Mouse (Mus musculus): ENCODE data around the gene Aldh9a1.

GRCm38 (mm10) chr1:167379751-167380150 is 30.0 kb downstream of the Aldh9a1 start:
- TF ChIP-seq USF1 (IDR thresholded peaks at IDR 0.05; ENCODE audit: low read depth): no peak
- no peak for TF ChIP-seq POLR2A (IDR thresholded peaks at IDR 0.05; ENCODE audit: insufficient read length, low read depth)
- TF ChIP-seq CEBPB (IDR thresholded peaks at IDR 0.05; ENCODE audit: insufficient read depth, poor library complexity, severe bottlenecking): no peak
- no peak for TF ChIP-seq POLR2AphosphoS2 (IDR thresholded peaks at IDR 0.05; ENCODE audit: insufficient read length, low read depth)
- TF ChIP-seq E2F4 (IDR thresholded peaks at IDR 0.05; ENCODE audit: insufficient read depth): no peak
- TF ChIP-seq SRF (IDR thresholded peaks at IDR 0.05; ENCODE audit: control insufficient read depth, insufficient read length, low read depth): no peak
- TF ChIP-seq MYOD1 (IDR thresholded peaks at IDR 0.05; ENCODE audit: control insufficient read depth in 1 of 3, insufficient read length in 2 of 3, low read depth in 2 of 3): no peak
